Mouse (Mus musculus): ENCODE measurements at regions not wholly inside any gene's neighbourhood (a gene's known extent, or its start where the extent isn't known, plus 50 kb on each side); places are given as distances from the start of the nearest gene placed in this dataset.

- peak; percentile 86 for ATAC-seq (ENCODE audit: low TSS enrichment)
Observed at GRCm38 (mm10) chr12:109951884-109952456, 326.9 kb upstream of the Dio3 start.

GRCm38 (mm10) chr12:109952933-109953332, 325.9 kb upstream of the Dio3 start:
- no peak for ATAC-seq (ENCODE audit: low TSS enrichment)

GRCm38 (mm10) chr12:109957305-109957704, 321.6 kb upstream of the Dio3 start:
- ATAC-seq (ENCODE audit: low TSS enrichment), result no peak

GRCm38 (mm10) chr12:109958357-109959085, 320.3 kb upstream of the Dio3 start:
- peak; percentile 64; the same call in 1 of the 2 replicates for ATAC-seq (ENCODE audit: low TSS enrichment)

- ATAC-seq (ENCODE audit: low TSS enrichment), result no peak
Observed at GRCm38 (mm10) chr12:109966776-109967175, 312.1 kb upstream of the Dio3 start.

GRCm38 (mm10) chr12:109968303-109968702, 310.6 kb upstream of the Dio3 start:
- peak; percentile 86 for ATAC-seq (ENCODE audit: low TSS enrichment)

GRCm38 (mm10) chr12:109971508-109971907, 307.4 kb upstream of the Dio3 start:
- ATAC-seq (ENCODE audit: low TSS enrichment), result no peak

- no peak for ATAC-seq (ENCODE audit: low TSS enrichment)
Observed at GRCm38 (mm10) chr12:109972366-109973015, 306.4 kb upstream of the Dio3 start.

- ATAC-seq (ENCODE audit: low TSS enrichment), result no peak
Observed at GRCm38 (mm10) chr12:109973598-109973997, 305.3 kb upstream of the Dio3 start.

- ATAC-seq (ENCODE audit: low TSS enrichment), result peak; percentile 76
Observed at GRCm38 (mm10) chr12:109975176-109975972, 303.5 kb upstream of the Dio3 start.

GRCm38 (mm10) chr12:109984651-109985050, 294.2 kb upstream of the Dio3 start:
- ATAC-seq (ENCODE audit: low TSS enrichment), result no peak

- no peak for ATAC-seq (ENCODE audit: low TSS enrichment)
Observed at GRCm38 (mm10) chr12:109993410-109993809, 285.5 kb upstream of the Dio3 start.

GRCm38 (mm10) chr12:110002717-110003116, 276.2 kb upstream of the Dio3 start:
- ATAC-seq (ENCODE audit: low TSS enrichment), result no peak

- ATAC-seq (ENCODE audit: low TSS enrichment), result no peak
Observed at GRCm38 (mm10) chr12:110009136-110009535, 269.7 kb upstream of the Dio3 start.

GRCm38 (mm10) chr12:110020541-110021470, 258.1 kb upstream of the Dio3 start:
- no peak for ATAC-seq (ENCODE audit: low TSS enrichment)

- ATAC-seq (ENCODE audit: low TSS enrichment), result no peak
Observed at GRCm38 (mm10) chr12:110021690-110022089, 257.2 kb upstream of the Dio3 start.

- ATAC-seq (ENCODE audit: low TSS enrichment), result no peak
Observed at GRCm38 (mm10) chr12:110022631-110023030, 256.2 kb upstream of the Dio3 start.

GRCm38 (mm10) chr12:110023192-110024101, 255.4 kb upstream of the Dio3 start:
- ATAC-seq (ENCODE audit: low TSS enrichment), result no peak

GRCm38 (mm10) chr12:110024295-110024694, 254.6 kb upstream of the Dio3 start:
- no peak for ATAC-seq (ENCODE audit: low TSS enrichment)

GRCm38 (mm10) chr12:110025171-110025570, 253.7 kb upstream of the Dio3 start:
- no peak for ATAC-seq (ENCODE audit: low TSS enrichment)

Data from frontal cortex, adult (tissue).